Mouse (Mus musculus) myocyte (in vitro differentiated cells): ENCODE data around the gene Tbxas1. TPM values are rescaled to one million over a fixed set of nuclear protein-coding genes. Genes with fewer than 3 reads are reported as not detected.
A peak's percentile ranks its signal among the peaks of the same experiment; 100 is the strongest.

ENCODE experiments used
- H3K27me3 ChIP-seq: one replicate; pipeline ENCODE4 v1.6.1; 2011; ENCODE audit not compliant: control insufficient read depth, insufficient read depth, insufficient read length
- H3K36me3 ChIP-seq: one replicate; pipeline ENCODE4 v1.6.1; 2011; ENCODE audit not compliant: control insufficient read depth, insufficient read depth
- H3K4me2 ChIP-seq: one replicate; pipeline ENCODE4 v1.6.1; 2011; ENCODE audit warnings: low read depth, control low read depth
- H3K4me3 ChIP-seq: one replicate; pipeline ENCODE4 v1.5.1; 2011; ENCODE audit warnings: mild to moderate bottlenecking, control low read depth, moderate library complexity
- H3K79me2 ChIP-seq: one replicate; pipeline ENCODE4 v1.6.1; 2011; ENCODE audit not compliant: control insufficient read depth, insufficient read depth
- H3ac ChIP-seq: one replicate; pipeline ENCODE4 v1.6.1; 2011; ENCODE audit not compliant: control insufficient read depth, insufficient read length
- CEBPB ChIP-seq: IDR thresholded peaks from 2 replicates; pipeline ENCODE4 v1.6.1; 2011; ENCODE audit warnings: mild to moderate bottlenecking, moderate library complexity; ENCODE audit not compliant: poor library complexity, insufficient read depth, severe bottlenecking
- E2F4 ChIP-seq: IDR thresholded peaks from one replicate; pipeline ENCODE4 v1.6.1; 2011; ENCODE audit warnings: mild to moderate bottlenecking, control low read depth, moderate library complexity; ENCODE audit not compliant: insufficient read depth
- MAX ChIP-seq: IDR thresholded peaks from one replicate; pipeline ENCODE4 v1.6.1; 2011; ENCODE audit warnings: low read depth, mild to moderate bottlenecking, control low read depth
- MYOD1 ChIP-seq, 3 experiments: IDR thresholded peaks; one replicate each; pipeline ENCODE4 v1.6.1; 2011; ENCODE audit warnings: control low read depth in 2 of 3, low read depth in 2 of 3, mild to moderate bottlenecking in 2 of 3, moderate library complexity in 1 of 3; ENCODE audit not compliant: insufficient read length in 2 of 3, control insufficient read depth in 1 of 3
- MYOG ChIP-seq, 3 experiments: IDR thresholded peaks; one replicate each; pipeline ENCODE4 v1.6.1; 2011; ENCODE audit warnings: control low read depth in 2 of 3, low read depth in 2 of 3, mild to moderate bottlenecking in 2 of 3; ENCODE audit not compliant: insufficient read length in 2 of 3, control insufficient read depth in 1 of 3, insufficient read depth in 1 of 3
- POLR2A ChIP-seq: IDR thresholded peaks from one replicate; pipeline ENCODE4 v1.6.1; 2011; ENCODE audit warnings: low read depth, mild to moderate bottlenecking, control low read depth, moderate library complexity; ENCODE audit not compliant: insufficient read length
- POLR2AphosphoS2 ChIP-seq: IDR thresholded peaks from one replicate; pipeline ENCODE4 v1.6.1; 2011; ENCODE audit warnings: low read depth, control low read depth; ENCODE audit not compliant: insufficient read length
- REST ChIP-seq: IDR thresholded peaks from one replicate; pipeline ENCODE4 v1.6.1; 2011; ENCODE audit warnings: mild to moderate bottlenecking, control low read depth, moderate library complexity; ENCODE audit not compliant: insufficient read depth, insufficient read length
- SRF ChIP-seq: IDR thresholded peaks from one replicate; pipeline ENCODE4 v1.6.1; 2011; ENCODE audit warnings: low read depth; ENCODE audit not compliant: control insufficient read depth, insufficient read length
- TCF12 ChIP-seq: IDR thresholded peaks from one replicate; pipeline ENCODE4 v1.6.1; 2011; ENCODE audit warnings: mild to moderate bottlenecking, control low read depth; ENCODE audit not compliant: poor library complexity, insufficient read depth, severe bottlenecking
- TCF3 ChIP-seq: IDR thresholded peaks from one replicate; pipeline ENCODE4 v1.6.1; 2011; ENCODE audit warnings: low read depth, control low read depth; ENCODE audit not compliant: insufficient read length
- USF1 ChIP-seq: IDR thresholded peaks from one replicate; pipeline ENCODE4 v1.6.1; 2011; ENCODE audit warnings: low read depth, mild to moderate bottlenecking, control low read depth, moderate library complexity
- polyA plus RNA-seq: library from polyadenylated mRNA; unstranded; fragments of >200 nt; fragmentation: generic; extraction: Trizol; gene quantifications from one replicate; pipeline ENCODE4 v1.2.1, GENCODE M21; 2012; ENCODE audit warnings: missing spikeins

Gene Tbxas1
- polyA plus RNA-seq, 1 experiment = not detected

DNA sequence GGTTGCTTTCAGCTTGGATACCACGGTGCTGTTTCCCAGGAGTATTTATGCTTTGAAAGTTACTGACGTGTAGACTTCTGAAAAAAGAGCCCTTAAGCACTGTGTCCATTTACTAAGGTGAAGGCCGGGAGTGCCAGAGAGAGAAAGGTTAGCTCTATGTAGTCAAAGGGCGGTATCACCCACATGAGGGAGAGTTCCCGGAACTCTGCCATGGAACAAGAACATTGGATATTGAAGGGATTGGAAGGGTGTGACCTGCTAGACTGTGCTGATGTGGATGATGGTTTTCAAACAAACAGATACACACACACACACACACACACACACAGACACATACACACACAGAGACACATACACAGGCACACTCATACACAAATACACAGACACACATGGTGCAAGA, 82.0 kb downstream of the Tbxas1 start:
- no peaks in the 10 kb centered on the region for H3K27me3 ChIP-seq
- H3K4me2 ChIP-seq = no peak overlapping the region
- no peaks in the 10 kb centered on the region for H3K79me2 ChIP-seq
- TF ChIP-seq USF1 (no peak), CEBPB (no peak), MYOD1 (IDR thresholded peaks at IDR 0.05; ENCODE audit: control insufficient read depth in 1 of 3, insufficient read length in 2 of 3, low read depth in 2 of 3) (no peak), MYOG (IDR thresholded peaks at IDR 0.05; ENCODE audit: control insufficient read depth in 1 of 3, insufficient read depth in 1 of 3, insufficient read length in 2 of 3, low read depth in 2 of 3) (no peak), POLR2A (no peak), E2F4 (no peak), SRF (no peak), REST (no peak), TCF3 (no peak), TCF12 (no peak), POLR2AphosphoS2 (no peak), MAX (no peak)
- no peak overlapping the region for H3K4me3 ChIP-seq
- no peaks in the 10 kb centered on the region for H3K36me3 ChIP-seq
- no peak overlapping the region for H3ac ChIP-seq

GRCm38 (mm10) chr6:38959502-38959901, 84.3 kb downstream of the Tbxas1 start:
- Histone ChIP-seq H3K4me2 (no peak overlapping the region), H3K4me3 (no peak overlapping the region), H3K27me3 (no peaks in the 10 kb centered on the region), H3ac (no peak overlapping the region), H3K36me3 (no peaks in the 10 kb centered on the region), H3K79me2 (no peaks in the 10 kb centered on the region)
- TF ChIP-seq TCF12 = no peak

DNA sequence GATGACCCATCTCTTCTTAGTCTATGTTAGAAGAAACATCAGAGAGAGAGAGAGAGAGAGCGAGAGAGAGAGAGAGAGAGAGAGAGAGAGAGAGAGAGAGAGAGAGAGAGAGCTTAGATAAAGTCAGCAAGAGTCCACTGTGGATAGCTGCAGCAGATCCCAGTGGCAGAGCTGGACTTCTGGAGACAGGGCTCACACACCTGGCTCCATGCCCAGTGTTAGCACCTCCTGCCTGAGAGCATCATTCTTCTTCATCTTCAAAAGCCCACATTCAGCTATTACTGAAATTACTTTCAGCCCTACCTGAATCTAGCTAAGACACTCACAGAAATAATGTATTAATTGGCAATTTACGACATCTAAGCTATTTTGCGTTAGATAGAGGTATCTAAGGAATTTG, 85.2 kb downstream of the Tbxas1 start:
- H3K36me3 ChIP-seq = no peaks in the 10 kb centered on the region
- no peak overlapping the region for H3K4me2 ChIP-seq
- no peaks in the 10 kb centered on the region for H3K79me2 ChIP-seq
- H3ac ChIP-seq = no peak overlapping the region
- no peaks in the 10 kb centered on the region for H3K27me3 ChIP-seq
- H3K4me3 ChIP-seq = no peak overlapping the region
- TF ChIP-seq USF1 (no peak), MAX (no peak), TCF12 (no peak), POLR2AphosphoS2 (no peak)

GRCm38 (mm10) chr6:38960791-38961426, 85.7 kb downstream of the Tbxas1 start:
- H3K27me3 ChIP-seq = no peaks in the 10 kb centered on the region
- no peak overlapping the region for H3ac ChIP-seq
- H3K4me3 ChIP-seq = no peak overlapping the region
- TF ChIP-seq E2F4 (no peak), REST (no peak), TCF12 (no peak), POLR2AphosphoS2 (no peak), MYOD1 (IDR thresholded peaks at IDR 0.05; ENCODE audit: control insufficient read depth in 1 of 3, insufficient read length in 2 of 3, low read depth in 2 of 3) (peak in 1 of 3 experiments; percentile 20), USF1 (peak; percentile 85), SRF (peak; percentile 8), POLR2A (no peak), TCF3 (no peak), CEBPB (no peak), MYOG (IDR thresholded peaks at IDR 0.05; ENCODE audit: control insufficient read depth in 1 of 3, insufficient read depth in 1 of 3, insufficient read length in 2 of 3, low read depth in 2 of 3) (no peak), MAX (no peak)
- H3K4me2 ChIP-seq = no peak overlapping the region
- H3K36me3 ChIP-seq = no peaks in the 10 kb centered on the region
- H3K79me2 ChIP-seq = no peaks in the 10 kb centered on the region

- Histone ChIP-seq H3K36me3 (no peaks in the 10 kb centered on the region), H3K4me3 (no peak overlapping the region), H3K27me3 (no peaks in the 10 kb centered on the region), H3ac (no peak overlapping the region), H3K4me2 (no peak overlapping the region), H3K79me2 (no peaks in the 10 kb centered on the region)
- TF ChIP-seq E2F4 (no peak), TCF12 (no peak), MYOG (IDR thresholded peaks at IDR 0.05; ENCODE audit: control insufficient read depth in 1 of 3, insufficient read depth in 1 of 3, insufficient read length in 2 of 3, low read depth in 2 of 3) (no peak), USF1 (no peak), REST (no peak)
These were observed 86.3 kb downstream of the Tbxas1 start for GRCm38 (mm10) chr6:38961427-38962033.
